Mouse (Mus musculus) mouse trophoblast stem cell (cell line): ENCODE data around the gene Tmem222.

ENCODE experiments used
- in situ Hi-C, 2 experiments: fragments of 300-500 bp; cut with MseI, MboI; formaldehyde crosslinking; loops; 2 replicates in 1 of 2; 3 replicates in 1 of 2; pipeline ENCODE4 v1.15.1; 2025

The Tmem222 gene

DNA sequence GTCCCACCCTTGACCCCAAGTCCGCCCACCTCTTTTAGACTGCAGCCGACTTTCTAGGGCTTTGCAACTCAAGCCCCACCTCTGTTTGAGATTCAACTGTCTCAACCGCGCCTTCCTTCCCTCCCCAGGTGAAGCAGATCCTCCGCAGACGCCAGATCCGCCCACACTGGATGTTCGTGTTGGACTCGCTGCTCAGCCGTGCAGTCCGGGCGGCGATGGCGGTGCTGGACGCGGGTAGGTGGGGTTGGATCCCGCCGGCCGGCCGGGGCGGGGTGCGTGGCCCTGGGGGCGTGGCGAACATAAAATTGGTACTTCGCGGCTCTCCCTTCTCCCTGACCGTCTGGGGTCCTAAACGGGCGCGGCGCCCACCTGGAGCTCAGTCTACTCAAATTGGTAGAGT, 26.4 kb downstream of the Tmem222 start:
- in situ Hi-C loops: no loop called here

DNA sequence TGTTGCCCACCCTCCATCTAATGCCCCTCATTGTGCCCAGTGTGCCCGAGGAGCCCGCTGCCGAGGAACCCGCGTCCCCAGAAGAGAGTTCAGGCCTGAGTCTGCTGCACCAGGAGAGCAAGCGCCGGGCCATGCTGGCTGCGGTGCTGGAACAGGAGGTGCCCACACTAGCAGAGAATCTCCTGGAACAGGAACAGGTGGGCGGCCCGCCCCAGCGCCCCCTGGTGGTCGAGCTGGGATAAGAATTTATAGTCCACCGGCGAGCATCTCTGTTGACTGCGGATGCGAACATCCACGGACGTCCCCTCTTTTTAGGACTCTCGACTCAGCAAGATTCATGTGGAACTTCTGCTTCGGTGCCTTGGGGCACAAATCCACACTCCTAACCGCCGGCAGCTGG, 27.0 kb downstream of the Tmem222 start:
- in situ Hi-C loops: no loop called here

DNA sequence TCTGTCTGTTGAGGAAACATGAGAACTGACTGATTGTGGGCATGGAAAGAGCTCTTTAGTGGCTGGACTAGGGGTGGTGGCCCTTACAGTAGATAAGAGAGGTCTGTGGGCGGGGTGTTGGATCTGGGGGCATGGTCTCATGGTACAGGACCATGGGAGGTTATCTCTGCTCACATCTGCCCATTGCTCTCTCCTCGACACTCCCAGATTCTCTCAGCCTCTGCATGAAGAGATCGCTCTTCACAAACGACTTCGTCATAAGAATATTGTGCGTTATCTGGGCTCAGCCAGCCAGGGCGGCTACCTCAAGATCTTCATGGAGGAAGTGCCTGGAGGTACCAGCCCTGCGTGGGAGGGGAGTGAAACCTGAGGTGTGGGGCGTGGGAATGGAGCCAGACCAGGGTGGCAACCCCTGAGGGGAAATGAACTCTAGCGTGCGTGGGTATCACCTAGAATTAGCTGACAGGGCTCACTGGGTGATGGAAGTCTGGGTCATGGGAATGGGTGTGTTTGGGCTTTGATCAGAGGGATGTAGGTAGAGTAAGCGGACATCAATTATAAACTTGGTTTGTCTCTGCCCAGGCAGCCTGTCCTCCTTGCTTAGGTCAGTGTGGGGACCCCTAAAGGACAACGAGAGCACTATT, 29.7 kb downstream of the Tmem222 start:
- in situ Hi-C loops: no loop called here

DNA sequence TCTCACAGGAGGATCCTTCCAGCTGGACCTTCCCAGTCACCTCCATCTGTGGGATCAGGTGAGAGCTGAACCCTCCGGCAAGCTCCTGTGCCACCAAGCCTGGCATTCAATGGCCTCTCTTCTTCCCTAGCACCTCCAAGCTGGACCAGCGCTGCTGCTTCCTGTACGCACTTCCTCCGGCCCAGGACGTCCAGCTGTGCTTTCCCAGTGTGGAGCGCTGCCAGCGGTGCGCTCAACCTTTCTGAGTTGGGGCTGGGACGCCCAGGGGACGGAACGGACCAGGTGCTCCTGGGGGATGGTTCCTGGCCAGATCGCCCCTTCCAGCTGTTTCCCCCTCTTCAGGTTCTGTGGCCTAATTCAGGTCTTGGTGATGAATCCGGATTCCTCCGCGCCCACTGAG, 30.5 kb downstream of the Tmem222 start:
- in situ Hi-C loops: no loop called here

DNA sequence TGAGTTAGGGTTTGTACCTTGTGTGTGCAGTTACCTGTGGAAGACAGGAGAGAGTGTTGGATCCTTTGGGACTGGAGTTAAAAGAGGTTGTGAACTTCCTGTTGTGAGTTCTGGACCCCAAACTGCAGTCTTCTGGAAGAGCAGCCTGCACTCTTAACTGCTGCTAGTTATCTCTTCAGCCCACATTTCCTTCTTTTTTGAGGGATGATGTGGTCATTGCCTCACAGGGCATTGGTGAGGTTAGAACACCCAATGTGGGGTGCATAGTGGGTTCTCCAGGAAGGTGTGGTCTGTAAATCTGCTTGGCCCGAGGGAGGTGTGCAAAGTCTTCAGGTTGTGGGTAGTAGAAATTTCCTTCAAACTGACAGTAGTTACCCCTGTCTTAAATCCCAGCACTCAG, 33.3 kb downstream of the Tmem222 start:
- in situ Hi-C loops: no loop called here

DNA sequence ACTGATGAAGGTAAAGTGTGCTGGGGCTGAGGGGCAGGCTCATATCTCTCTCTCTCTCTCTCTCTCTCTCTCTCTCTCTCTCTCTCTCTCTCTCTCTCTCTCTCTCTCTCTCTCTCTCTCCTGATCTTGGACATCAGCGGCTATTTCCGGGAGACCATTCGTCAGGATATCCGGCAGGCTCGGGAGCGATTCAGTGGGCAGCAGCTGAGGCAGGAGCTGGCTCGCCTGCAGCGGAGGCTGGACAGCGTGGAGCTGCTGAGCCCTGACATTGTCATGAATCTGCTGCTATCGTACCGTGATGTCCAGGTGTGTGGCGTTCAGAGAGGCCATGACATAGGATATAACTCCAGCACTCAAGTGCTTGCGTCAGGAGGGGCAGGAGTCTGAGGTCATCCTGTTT, 34.1 kb downstream of the Tmem222 start:
- in situ Hi-C loops: no loop called here

DNA sequence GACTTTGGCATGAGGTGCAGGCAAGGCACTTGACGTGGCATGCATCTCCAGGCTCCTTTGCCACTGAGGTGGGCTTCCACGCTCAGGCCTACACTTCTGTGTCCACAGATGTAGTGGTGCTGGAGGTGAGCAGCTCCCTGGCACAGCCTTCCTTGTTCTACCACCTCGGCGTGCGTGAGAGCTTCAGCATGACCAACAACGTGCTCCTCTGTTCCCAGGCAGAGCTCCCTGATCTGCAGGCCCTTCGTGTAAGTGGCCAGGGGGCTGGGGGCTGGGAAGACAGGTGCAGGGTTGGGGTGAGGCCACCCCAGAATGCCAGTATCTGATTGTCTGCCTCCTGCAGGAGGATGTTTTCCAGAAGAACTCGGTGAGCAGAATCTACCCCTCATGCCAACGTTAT, 34.9 kb downstream of the Tmem222 start:
- in situ Hi-C loops: no loop called here

DNA sequence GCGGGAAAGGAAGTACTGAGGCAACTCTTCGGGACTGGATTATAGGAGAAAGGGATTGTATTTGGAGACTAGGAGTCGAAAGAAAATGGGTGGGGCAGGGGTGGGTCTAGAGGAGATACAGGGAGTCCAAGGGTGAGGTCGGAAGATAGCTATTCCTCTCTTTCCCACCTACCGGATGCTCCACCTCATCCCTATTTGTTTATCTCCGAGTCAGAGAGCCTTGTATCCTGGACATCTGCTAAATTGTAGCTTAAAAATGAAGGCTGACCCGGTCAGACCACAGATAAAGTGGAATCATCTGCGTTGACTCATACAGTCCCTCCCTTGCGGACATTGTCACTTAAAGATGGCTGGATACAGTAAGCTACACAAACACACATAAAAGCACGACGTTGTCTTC, 35.7 kb downstream of the Tmem222 start:
- in situ Hi-C loops: no loop called here

DNA sequence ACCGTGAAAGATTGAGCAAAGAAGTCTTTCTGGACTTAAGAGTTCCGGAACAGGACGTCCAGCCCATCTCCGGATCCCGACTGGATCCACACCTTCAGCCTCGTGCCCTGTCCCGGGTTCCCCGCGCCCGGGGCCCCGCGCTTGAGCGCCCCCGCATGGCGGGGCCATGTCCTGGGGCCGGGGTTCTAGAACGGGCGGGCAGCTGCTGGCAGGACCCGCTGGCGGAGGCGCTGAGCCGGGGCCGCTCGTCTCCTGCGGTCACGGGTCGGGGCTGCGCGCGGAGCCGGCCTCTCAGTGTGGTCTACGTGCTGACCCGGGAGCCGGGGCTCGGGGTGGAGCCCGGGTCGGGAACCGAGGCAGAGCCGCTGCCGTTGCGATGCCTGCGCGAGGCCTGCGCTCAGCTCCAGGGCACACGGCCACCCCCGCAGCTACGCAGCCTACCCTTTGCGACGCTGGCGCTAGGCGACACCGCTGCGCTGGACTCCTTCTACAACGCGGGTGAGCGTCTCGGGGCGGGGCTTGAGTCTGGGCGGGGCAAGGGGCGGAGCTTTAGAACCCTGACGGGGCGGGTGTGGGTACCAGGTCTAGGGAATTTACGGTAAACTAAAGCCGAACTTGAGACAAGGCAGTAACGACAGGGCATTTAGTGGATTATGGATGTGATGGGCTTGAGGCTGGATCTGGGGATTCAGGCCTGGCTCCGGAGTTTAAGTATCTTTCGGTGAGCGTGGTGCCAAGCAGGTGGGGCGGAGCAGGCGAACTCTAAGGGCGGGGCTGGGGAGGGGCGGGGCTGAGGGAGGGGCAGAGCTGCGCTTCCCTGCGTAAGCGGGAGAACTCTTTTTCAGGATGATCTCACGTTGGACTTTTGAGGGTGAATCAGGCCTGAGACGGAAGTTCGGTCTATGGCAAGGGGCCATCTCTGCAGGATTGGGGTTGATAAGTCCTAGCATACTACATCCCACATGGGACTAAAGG, 36.4 kb downstream of the Tmem222 start:
- in situ Hi-C loops: no loop called here

DNA sequence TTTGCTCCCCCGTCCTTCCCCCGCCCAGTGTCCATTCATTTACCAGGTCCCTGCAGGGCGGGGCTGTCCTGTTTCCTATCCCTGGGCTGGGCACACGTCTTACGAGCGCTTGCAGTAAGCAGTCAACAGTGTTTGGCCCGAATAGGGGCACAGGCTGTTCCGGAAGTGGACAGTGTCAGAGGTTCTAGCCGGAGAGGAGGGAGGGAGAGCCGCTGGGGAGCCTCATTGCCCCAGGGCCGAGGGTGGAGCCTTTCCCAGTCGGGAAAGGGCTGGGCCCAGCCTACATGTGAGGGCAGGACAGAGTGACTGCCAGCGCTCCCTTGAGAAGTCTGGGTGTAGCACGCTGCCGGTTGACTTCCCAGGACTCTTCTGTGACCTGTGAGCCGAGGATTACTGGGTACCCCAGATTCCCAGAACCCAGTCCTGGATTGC, 37.1 kb downstream of the Tmem222 start, which contains the start of gene Map3k6:
TSS of gene Map3k6 (plus strand) at position 329 of the 432 bp plus-strand sequence.
- in situ Hi-C loops: no loop called here

DNA sequence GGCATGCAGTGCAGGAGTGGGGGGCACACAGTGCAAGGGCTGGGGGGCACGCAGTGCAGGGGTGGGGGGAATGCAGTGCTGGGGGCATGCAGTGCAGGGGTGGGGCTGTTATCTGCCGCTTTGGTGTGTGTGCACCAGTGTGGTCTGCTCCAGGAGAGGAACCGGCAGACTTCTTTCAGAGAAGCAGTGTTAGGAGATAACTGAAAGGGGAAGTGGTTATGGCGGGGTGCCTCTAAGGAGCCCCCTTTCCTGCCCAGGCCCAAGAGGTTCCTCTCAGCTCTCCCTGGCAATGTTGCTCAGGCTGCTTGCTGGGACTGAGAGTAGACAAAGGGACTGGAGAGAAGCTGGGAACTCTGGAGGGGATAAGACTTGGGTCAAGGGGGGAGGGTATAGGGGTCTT, 39.7 kb downstream of the Tmem222 start:
- in situ Hi-C loops: no loop called here

DNA sequence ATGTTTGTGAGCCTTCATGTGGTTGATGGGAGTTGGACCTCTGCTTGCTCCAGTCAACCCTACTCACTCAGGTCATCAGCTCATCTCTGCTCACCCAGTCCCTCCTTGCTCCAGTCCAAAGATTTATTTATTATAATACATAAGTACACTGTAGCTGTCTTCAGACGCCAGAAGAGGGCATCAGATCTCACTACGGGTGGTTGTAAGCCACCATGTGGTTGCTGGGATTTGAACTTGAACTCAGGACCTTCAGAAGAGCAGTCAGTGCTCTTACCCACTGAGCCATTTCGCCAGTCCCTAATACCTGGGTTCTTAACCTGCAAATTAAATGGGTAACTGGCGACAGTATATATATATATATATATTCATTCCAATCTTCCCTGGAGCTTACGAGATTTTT, 42.2 kb downstream of the Tmem222 start:
- in situ Hi-C loops: no loop called here

DNA sequence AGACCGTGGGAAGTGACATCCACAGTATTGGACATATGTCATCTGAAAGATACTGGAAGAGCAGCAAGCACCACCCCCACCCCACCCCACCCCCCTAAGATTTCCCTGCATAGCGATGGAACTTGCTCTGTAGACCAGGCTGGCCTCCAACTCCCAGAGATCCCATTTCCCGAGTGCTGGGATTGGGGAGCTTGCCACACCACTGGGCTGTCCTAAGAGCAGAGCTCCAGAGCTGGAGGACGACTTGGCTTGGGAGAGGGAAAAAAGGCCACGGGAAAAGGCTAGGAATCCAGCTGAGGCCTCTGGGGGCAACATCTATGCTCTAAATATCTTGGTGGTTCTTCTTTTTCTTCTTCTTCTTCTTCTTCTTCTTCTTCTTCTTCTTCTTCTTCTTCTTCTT, 42.8 kb downstream of the Tmem222 start:
- in situ Hi-C loops: no loop called here

DNA sequence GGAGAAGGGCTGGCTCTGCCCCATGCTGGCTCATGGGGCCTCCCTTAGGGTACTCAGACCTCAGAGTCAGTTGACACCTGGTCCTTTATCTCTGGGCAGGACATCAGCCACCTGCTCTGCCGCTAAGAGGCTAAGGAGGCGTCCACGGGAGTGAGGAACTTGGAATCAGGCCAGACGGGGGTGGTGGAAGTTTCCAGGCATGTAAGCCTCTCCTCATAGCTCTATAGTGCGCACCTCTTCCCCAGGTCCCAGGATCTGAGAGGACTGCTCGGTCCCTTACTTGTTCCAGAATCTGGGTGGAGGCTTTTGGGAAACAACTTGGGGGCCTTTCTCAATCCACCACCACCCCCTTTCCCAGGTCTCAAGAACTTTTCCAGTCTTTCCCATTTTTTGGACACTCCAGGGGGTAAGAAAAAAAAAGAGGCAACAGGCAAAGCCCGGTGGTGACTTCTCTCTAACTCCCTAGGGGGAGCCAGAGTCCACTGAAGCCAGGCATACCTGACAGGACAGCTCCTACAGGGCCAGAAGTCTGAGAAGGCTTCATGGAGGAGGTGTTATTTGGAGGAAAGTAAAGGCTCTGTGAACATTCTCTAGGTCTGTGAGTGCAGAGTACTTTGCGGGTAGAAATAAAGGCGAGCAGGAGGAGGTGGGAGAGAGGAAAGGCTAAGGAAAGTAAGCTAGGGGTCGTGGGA, 44.2 kb downstream of the Tmem222 start:
- in situ Hi-C loops: no loop called here

DNA sequence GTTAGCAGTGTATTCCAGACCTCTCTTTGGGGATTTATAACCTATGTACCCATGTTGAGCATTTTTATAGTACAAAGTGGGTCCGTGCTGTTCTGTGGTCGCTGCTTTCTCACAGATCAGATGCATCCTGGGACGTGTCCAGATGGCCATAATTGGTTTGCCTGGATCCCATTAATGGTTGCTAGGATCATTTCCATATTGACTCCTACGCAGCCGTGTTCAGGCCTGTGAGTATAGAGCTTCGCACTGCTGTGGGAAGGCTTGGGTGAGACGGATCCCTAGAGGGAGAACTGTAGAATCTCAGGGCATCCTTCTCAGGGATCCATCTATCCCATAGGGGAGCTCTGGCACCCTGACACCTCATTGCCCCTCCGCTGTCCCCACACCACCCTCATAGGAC, 48.0 kb downstream of the Tmem222 start:
- in situ Hi-C loops: no loop called here

DNA sequence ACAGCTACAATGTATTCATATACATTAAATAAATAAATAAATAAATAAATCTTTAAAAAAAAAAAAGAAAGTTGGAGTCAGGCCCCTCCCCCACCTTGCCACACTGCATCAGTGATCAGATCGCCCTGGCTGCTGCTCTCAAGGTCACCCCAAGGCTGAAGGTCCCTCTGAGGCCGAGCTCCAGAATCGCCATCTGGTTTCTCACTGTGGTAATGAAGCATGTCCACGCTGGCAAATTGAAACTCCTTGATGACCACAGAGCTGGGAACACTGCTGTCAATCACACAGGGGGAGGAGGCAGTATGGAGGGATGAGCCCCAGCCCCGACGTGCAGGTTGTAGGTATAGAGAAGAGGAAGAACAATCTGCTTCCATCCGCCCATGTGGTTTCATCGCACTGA, 50.0 kb downstream of the Tmem222 start:
- in situ Hi-C loops: no loop called here

DNA sequence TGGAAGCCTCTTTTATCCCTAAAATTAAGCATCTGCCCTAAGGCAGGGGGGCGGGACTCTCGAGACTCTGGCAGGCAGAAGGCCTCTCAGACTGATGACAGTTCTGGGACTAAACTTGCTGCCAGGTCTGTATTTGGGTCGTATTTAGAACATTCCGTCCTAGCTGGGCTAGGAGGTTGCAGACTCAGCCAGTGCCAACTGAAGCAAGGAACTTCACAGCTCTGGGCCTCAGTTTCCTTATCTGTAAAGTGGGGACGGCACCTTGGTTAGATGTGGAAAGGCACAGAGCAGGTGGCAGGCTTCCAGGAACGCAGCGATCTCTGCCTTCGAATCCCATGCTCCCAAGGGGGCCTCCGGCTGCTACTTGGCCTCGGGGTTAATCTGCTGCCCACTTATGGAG, 51.5 kb downstream of the Tmem222 start:
- in situ Hi-C loops: no loop called here

DNA sequence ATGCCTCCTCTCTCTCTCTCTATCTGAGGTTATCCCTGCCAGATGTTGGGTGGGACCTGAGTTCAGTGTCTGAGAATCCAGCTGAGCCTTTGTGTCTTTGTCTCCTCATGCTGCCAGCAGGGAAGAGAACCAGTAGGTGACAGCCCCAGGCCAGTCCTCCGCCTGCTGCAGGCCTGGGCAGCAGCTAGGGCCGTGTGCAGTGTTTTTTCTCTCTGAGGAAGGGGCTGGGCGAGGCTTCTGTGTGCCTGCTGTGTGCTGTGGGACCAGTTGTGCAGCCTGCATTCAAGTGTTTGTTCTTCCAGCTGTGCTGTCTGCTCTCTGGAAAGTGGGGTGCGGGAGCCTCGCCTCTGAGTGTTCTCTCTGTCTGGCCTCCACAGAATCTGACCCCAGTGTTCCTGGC, 53.7 kb downstream of the Tmem222 start:
- in situ Hi-C loops: no loop called here

DNA sequence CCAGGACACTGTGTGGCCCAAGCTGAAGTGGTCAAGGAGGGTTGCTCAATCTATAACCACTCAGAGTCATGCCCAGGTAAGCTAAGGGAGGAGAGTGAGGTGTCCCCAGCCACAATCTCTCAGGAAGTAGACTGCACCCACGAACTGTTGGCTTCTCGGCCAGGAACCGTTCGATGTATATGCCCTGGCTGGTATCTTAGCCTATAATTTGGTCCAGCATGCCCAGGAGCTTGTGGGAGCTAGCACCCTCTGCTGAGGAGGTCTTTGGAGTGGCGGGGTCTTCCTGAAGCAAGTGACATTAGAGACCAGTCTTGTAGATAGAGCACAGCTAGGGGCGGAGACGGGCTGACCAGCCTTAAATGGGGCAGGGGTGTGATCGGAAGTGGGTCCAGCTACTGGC, 55.9 kb downstream of the Tmem222 start:
- in situ Hi-C loops: no loop called here

DNA sequence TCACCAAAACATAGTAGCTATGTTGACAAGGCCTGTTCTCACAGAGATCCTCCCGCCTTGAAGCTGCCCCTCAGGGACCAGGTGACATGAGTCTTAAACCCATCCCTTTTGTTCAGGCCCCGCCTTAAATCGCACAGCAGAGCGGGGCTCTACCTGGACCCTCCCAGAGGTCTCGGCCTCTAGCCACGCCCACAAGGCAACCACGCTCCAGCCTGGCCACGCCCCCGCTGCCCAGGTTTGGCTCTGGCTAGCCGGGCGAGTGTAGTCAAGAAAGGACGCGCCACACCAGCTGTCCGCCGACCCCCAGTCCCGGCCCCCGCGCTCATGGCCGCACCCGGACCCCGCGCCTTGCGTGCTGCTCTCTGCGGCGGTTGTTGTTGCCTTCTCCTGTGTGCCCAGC, 56.9 kb downstream of the Tmem222 start:
- in situ Hi-C loops: no loop called here

DNA sequence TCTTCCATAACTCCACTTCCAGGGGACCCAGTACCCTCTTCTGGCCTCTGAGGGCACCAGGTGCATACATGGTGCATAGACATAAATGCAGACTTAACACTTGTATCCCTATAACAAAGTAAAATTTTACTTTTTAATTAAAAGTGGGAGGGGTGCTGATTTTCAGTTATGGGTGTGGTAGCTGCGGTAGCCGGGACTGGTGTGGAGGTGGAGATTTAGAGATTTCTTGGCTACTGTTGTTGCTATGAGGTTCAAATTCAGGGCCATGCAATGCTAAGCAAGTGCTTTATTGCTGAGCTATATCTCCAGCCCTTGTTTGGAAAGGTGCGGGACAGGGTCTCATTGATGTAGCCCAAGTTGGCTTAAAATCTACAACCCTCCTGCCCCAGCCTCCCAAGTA, 58.8 kb downstream of the Tmem222 start:
- in situ Hi-C loops: no loop called here

DNA sequence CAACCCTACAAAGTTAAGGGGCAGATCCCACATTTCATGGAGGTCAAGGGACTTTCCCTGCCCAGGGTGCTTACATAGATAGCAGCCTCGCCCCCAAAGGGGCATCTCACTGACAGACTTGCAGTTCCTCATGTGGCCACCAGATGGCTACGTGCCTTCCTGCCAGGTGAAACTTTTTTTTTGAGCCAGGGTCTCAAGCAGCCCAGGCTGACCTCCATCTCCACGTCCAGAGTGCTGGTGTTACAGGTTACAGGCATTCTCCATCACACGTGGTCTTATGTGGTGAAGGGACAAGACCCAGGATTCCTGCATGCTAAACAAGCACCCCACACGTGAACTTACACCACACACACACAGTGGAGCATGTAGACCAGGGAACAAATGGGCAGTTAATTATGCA, 60.0 kb downstream of the Tmem222 start:
- in situ Hi-C loops: no loop called here
